Mouse (Mus musculus): ENCODE measurements at regions not wholly inside any gene's neighbourhood (a gene's known extent, or its start where the extent isn't known, plus 50 kb on each side); places are given as distances from the start of the nearest gene placed in this dataset.
A peak's percentile ranks its signal among the peaks of the same experiment; 100 is the strongest.

- DNase-seq = peak in 1 of 2 experiments; percentile 3
Measured at GRCm38 (mm10) chr9:84178705-84179104, 253.8 kb downstream of the Bckdhb start.

- DNase-seq = no peak
Measured at GRCm38 (mm10) chr9:84179238-84179637, 254.3 kb downstream of the Bckdhb start.

- DNase-seq = no peak
Measured at GRCm38 (mm10) chr9:84183637-84184374, 258.9 kb downstream of the Bckdhb start.

GRCm38 (mm10) chr9:84187531-84187930 lies 262.6 kb downstream of the Bckdhb start:
- no peak for DNase-seq

GRCm38 (mm10) chr9:84193405-84193804 lies 268.5 kb downstream of the Bckdhb start:
- no peak for DNase-seq

- DNase-seq = no peak
Measured at GRCm38 (mm10) chr9:84194716-84195115, 269.8 kb downstream of the Bckdhb start.

GRCm38 (mm10) chr9:84195338-84195737 lies 270.4 kb downstream of the Bckdhb start:
- DNase-seq = no peak

- no peak for DNase-seq
Measured at GRCm38 (mm10) chr9:84200208-84200607, 275.3 kb downstream of the Bckdhb start.

- no peak for DNase-seq
Measured at GRCm38 (mm10) chr9:84204056-84204455, 279.1 kb downstream of the Bckdhb start.

GRCm38 (mm10) chr9:84240491-84240975 lies 315.6 kb downstream of the Bckdhb start:
- no peak for DNase-seq

GRCm38 (mm10) chr9:84249765-84250164 lies 324.8 kb downstream of the Bckdhb start:
- no peak for DNase-seq

- peak; percentile 52 for DNase-seq
Measured at GRCm38 (mm10) chr9:84253022-84253991, 328.4 kb downstream of the Bckdhb start.

- no peak for DNase-seq
Measured at GRCm38 (mm10) chr9:84258488-84258887, 333.5 kb downstream of the Bckdhb start.

GRCm38 (mm10) chr9:84259751-84260150 lies 334.8 kb downstream of the Bckdhb start:
- no peak for DNase-seq

- no peak for DNase-seq
Measured at GRCm38 (mm10) chr9:84262151-84262550, 337.2 kb downstream of the Bckdhb start.

- DNase-seq = no peak
Measured at GRCm38 (mm10) chr9:84266974-84267373, 342.0 kb downstream of the Bckdhb start.

GRCm38 (mm10) chr9:84274608-84275007 lies 349.7 kb downstream of the Bckdhb start:
- no peak for DNase-seq

GRCm38 (mm10) chr9:84278295-84278694 lies 353.4 kb downstream of the Bckdhb start:
- DNase-seq = no peak

GRCm38 (mm10) chr9:84278731-84279130 lies 353.8 kb downstream of the Bckdhb start:
- no peak for DNase-seq

GRCm38 (mm10) chr9:84280898-84281297 lies 356.0 kb downstream of the Bckdhb start:
- no peak for DNase-seq

GRCm38 (mm10) chr9:84281610-84282009 lies 356.7 kb downstream of the Bckdhb start:
- no peak for DNase-seq

- DNase-seq = no peak
Measured at GRCm38 (mm10) chr9:84283296-84283695, 358.4 kb downstream of the Bckdhb start.

- no peak for DNase-seq
Measured at GRCm38 (mm10) chr9:84285604-84286003, 360.7 kb downstream of the Bckdhb start.

- no peak for DNase-seq
Measured at GRCm38 (mm10) chr9:84295891-84296290, 370.9 kb downstream of the Bckdhb start.
